Mouse (Mus musculus) mouse embryonic stem cell (cell line): ENCODE results near the gene Exosc9.

ENCODE experiments used
- in situ Hi-C, 2 experiments: fragments of 300-500 bp; cut with MboI; formaldehyde crosslinking; loops; 1 replicate in 1 of 2; 3 replicates in 1 of 2; pipeline ENCODE4 v1.14.3; 2019 to 2020; ENCODE audit warnings: low sequenced_read_pairs in 2 of 2, low pct_unique_long_range_greater_than_20kb in 1 of 2, mixed read lengths in 1 of 2; ENCODE audit not compliant: unreplicated experiment in 1 of 2

Exosc9 gene

DNA sequence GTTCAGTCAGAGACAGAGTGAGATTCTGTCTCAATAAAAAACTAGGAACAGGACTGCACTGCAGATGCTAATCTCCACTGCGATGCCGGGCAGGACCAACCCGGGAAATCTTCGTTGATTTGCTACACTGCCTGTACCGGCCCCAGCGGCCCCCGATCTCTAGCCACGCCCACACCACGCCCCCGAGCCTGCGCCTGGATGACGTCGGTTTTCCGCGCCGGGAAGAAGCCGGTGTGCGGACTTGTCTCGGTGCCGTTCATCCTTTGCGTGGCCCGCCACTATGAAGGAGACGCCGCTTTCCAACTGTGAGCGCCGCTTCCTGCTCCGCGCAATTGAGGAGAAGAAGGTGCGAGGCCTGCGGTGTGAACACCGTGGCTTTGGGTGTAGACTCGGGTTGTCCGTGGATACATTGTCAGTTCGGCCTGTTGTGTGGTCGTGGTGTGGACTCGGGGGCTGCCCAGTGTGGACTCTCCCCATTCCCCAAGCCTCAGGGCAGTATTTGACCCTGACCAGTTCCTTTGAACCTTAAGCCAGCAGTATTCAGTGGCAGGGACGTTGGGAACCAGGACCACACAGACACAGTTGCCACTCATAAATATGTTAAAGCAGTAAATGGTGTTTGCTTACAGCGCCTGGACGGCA lies at the start of gene Exosc9:
Gene Exosc9 (plus strand): TSS at position 201 of the 642 bp plus-strand sequence.
- in situ Hi-C loops: no loop called here

DNA sequence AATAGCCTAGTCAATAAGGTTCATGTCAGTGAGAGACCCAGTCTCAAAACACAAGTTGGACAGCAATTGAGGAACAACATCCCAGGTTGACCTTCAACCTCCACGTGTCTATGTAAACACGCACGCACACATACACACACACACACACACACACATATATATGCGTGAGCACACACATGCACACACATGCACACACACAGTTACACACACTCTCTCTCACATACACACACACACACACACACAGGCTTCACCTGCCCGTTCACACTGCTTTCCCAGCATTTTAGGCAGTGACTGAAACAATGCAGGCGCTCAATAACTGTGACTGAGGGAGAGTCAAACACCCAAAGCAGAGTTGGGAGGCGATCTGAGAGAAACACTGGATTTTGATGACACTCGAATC lies 47.1 kb upstream of the Exosc9 start:
- in situ Hi-C loops: no loop called here

DNA sequence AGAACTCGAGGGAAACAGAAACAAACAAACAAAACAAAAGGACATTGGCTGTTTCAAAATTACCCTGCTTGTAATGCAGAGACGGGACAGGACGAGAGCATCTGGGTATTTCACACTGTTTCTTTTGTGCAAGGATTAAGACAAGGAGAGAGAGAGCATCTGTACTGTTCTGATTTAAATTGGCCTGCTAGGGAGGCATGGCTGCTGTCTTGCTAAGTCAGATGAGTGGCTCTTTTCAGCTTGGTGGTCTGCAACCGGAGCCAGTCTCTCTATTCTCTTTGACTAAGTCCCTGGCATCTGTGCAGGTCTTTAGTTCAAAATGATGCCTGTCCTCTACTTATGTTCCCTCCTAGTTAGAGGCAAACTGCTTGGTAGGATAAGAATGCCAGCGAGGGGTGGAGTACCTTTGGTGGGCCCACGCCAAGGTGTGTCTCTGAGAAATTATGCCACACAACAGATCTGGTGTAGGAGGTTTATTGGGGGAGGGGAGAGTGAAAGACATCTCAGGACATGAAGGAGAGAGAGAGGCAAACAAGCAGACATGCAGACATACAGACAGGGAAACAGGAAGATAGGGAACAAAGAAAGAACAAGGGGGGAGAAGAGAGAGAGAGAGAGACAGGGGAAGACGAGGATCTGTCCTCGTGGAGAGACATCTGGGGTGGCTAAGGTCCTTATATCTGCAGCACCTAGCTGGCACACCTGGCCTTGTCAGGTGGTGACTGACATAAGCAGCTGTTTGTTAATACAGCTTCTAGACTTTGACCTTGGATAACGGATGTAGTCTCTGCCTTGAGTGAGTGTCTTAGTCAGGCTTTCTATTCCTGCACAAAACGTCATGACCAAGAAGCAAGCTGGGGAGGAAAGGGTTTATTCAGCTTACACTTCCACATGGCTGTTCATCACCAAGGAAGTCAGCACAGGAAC lies 46.3 kb upstream of the Exosc9 start:
- in situ Hi-C loops: no loop called here

GRCm38 (mm10) chr3:36511491-36511890 lies 40.9 kb upstream of the Exosc9 start:
- in situ Hi-C loops: no loop called here

GRCm38 (mm10) chr3:36516196-36516595 lies 36.2 kb upstream of the Exosc9 start:
- in situ Hi-C loops: no loop called here

DNA sequence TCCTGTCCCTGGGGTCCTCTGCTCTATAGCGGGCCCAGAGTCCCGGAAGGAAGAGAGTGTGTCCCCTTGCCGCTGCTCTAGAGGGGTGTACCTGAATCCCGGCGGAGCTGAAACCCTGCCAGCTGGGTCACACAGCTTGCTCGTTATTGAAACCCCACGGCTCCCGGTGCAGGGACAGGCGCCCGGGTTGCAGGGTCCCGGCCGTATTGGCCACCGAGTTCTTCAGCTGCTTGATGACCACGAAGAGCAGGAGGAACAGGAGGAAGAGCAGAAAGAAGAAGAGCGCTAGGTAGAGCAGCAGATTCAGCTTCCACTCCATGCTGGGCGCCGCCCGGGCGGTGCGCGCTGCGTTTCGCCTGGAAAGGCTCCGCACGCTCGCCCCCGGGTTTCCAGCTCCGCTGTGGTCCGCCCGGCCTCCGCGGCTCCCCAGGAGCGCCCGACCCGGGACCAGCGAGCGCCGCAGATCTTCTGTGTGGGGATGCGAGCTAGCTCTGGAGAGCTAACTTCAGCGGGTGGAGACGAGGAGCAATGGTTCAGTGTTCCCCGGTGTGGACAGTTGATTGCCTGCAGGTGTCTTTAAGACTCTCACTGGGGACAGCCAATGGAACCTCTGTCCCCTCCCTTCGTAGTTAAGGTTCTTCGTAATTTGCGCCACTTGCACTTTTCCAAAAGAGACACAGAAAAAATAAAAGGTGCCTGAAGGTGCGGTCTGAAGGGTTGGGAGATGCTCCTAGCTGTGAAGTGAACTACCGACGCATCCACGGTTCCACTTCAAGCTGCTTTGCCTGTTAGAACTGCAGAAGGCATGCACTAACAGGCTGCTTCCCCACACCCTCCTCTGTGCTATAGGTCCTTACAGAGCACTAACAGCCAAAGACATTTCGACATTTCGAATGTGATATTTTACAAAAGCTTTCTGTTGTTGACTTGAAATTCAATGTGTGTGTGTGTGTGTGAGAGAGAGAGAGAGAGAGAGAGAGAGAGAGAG lies 31.0 kb upstream of the Exosc9 start, which contains the start of gene Gm11549:
Gene Gm11549 (minus strand): TSS at position 741 of the 988 bp plus-strand sequence.
- in situ Hi-C loops: no loop called here

DNA sequence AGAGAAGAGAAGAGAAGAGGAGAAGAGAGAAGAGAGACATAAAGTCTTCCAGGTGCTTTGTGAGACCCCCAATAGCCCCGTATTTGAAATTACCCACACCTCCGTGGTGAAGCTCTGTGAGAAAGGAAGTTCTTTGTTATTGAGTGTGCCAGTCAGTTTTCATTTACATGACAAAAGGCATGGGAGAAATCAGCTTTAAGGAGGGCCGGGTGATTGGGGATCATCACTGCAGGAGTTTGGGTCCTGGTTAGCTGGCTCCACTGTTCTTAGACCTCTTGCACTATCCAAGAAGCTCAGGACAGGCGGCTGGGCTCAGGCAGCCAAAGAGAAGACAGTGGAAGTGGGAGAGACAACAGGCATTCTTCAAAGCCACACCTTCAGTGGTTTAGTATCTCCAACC lies 30.3 kb upstream of the Exosc9 start:
- in situ Hi-C loops: no loop called here

- in situ Hi-C loops: no loop called here
Observed at GRCm38 (mm10) chr3:36524466-36524865, 27.9 kb upstream of the Exosc9 start.

GRCm38 (mm10) chr3:36530345-36530744 lies 22.1 kb upstream of the Exosc9 start:
- in situ Hi-C loops: no loop called here

DNA sequence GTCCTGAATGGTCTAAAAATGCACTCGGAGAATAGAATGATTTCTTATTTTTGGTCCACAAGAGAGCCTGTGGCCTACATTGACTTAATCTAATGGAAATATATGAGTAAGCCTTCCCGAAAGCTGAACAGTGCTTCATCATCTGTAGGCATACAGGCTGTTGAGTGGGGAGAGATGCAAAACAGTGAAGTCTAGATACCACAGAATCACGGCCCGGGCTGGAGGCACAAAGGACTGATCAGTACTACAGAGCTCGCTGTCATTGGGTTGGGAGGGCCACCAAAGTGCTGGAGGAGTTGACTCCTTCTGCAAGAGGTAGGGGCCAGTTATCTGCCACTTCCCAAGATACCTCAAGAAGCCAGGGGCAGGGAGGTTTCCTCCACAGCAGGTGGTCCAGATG lies 21.6 kb upstream of the Exosc9 start:
- in situ Hi-C loops: no loop called here

GRCm38 (mm10) chr3:36531242-36531641 lies 21.2 kb upstream of the Exosc9 start:
- in situ Hi-C loops: no loop called here

- in situ Hi-C loops: no loop called here
Observed at GRCm38 (mm10) chr3:36531979-36532542, 20.3 kb upstream of the Exosc9 start.

GRCm38 (mm10) chr3:36532738-36533137 lies 19.7 kb upstream of the Exosc9 start:
- in situ Hi-C loops: no loop called here

DNA sequence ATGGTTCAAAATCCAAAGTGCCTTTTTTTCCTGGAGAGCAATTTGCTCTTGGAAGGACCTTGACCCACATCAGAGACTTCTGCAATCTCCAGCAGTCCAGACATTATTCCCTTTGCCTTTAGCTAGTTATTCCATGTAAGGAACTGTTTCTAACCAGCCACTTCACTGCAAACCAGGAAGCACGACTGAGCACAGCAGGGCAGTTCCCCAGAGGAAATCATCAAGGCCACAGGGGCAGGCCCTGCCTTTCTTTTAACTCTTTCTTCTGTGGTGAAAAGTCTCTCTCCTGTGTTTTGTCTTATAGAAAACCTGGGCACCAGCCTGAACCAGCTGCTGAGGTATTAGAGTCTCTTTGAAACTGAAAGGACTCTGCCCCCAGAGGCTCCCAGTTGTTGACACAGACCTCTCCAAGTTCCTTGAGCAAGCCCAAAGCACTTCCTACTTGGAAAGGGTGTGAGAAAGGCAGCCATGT lies 19.2 kb upstream of the Exosc9 start:
- in situ Hi-C loops: no loop called here

GRCm38 (mm10) chr3:36536041-36536440 lies 16.4 kb upstream of the Exosc9 start:
- in situ Hi-C loops: no loop called here

DNA sequence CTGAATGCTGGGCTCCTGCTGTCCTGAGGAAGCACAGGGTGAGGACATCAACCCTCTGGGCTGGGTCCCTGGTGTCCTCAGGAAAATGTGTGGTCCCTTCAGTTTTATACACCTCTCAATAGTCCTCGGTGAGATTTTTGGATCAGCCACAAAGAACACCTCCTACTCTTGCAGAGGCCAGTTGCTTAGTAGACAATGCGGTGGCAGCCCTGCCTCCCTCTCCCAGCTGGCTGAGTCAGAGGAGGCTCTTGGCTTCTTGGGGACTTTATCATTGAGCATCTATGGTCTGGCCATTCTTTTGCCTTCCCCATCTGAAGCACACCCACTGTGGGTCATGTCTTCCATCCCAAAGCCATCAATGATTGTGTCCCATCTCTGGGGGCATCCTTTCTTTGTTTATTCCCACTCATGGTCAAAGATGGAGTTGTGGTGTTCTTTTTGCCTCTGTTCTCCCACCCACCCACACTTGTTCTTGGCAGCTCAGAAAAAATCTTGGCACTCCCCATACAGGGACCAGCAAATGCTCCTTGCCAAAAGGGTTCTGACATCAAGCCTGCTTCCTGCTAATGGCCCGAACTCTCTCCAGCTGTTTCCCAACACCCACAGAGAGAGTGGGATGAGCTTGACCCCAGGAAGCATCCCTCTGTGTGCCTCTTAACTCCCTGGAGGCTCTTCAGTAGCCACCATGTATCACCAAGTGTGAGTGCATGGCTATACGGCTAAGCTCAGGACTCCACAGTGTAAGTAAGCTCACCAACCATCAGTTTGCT lies 14.5 kb upstream of the Exosc9 start:
- in situ Hi-C loops: no loop called here

GRCm38 (mm10) chr3:36540756-36541155 lies 11.7 kb upstream of the Exosc9 start:
- in situ Hi-C loops: no loop called here

DNA sequence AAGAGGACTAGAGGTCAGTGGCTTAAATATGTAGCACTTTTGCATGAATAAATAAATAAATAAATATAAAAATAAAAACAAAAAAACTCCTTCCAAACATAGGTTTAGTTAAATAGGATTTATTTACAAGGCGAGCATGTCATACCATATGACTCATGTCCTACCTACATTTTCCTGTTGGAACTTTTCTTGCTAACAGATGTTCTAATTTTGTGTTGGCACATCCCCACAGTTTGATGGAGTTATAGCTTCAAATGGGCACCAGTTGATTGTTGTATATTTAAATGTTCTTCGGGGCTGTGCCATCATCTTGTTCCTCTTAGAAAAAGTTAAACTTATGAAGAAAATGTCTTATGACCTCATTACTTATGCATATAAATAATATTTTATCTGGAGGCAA lies 11.0 kb upstream of the Exosc9 start:
- in situ Hi-C loops: no loop called here
